Mouse (Mus musculus): Measurements from ENCODE around the gene Cacna1g. TPM values are rescaled to one million over a fixed set of nuclear protein-coding genes. Genes with fewer than 3 reads are reported as not detected.

Gene Cacna1g
- total and polyA plus RNA-seq, 2 experiments from 2014 or later = 10.4 to 90.3 TPM

DNA sequence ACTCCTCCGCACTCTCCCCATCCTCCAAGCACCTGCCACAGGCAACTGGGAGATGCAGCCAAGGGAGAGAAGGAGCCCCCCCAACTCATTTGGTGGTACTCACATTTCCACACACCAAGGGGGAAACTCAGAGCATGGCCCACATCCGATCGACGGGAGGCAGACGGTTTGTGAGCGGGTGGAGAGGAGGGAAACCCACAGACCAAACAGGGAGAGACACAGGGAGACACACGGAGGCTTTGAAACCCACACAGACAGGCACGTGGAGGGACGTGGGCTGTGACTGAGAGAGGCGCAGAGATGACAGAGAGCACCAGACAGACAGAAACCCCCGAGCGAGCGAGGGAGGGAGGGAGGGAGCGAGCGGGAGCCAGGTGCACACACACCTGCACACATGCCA, 49.6 kb downstream of the Cacna1g start:
- no peak for TF ChIP-seq CTCF (IDR thresholded peaks at IDR 0.05; ENCODE audit: low read depth)
- H3K27me3 ChIP-seq (ENCODE audit: insufficient read depth, low read length) = no peaks in the 10 kb centered on the region
- no peak for ATAC-seq
- no peak overlapping the region for H3K4me2 ChIP-seq (ENCODE audit: low read depth, low read length)
- H3K9ac ChIP-seq (replicated peaks; ENCODE audit: low read length) = no peak overlapping the region
- H3K36me3 ChIP-seq (ENCODE audit: insufficient read depth, low read length) = no peaks in the 10 kb centered on the region
- peaks cover 27% of the 10 kb centered on the region for H3K4me1 ChIP-seq (ENCODE audit: insufficient read depth, low read length)
- H3K27ac ChIP-seq = no peak overlapping the region
- no peaks in the 10 kb centered on the region for H3K9me3 ChIP-seq (ENCODE audit: low read length)
- DNase-seq (ENCODE audit: low spot score) = no peak
- H3K4me3 ChIP-seq (ENCODE audit: low read length) = no peak overlapping the region
- 47% methylated on average over 15 of the region's 15 CpGs for WGBS

DNA sequence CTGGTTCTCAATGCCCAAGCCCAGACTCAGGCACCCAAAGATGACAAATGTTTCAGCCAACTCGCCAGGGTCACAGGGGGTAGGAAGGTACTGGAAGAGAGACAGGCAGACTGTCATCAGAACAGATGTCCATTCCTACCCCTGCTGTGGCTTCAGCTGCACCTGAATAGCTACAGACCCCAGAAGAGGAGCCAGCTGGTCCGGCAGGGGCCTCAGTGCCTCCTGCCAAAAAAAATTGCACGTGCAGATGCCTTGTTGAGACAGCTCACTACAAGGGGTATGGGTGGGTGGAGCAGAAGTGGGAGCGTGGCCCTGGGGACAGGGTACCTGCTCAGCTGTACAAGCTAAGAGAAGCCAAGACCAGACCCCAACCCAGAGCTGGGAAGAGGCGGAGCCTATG, 50.1 kb downstream of the Cacna1g start:
- Histone ChIP-seq H3K9me3 (ENCODE audit: low read length) (no peaks in the 10 kb centered on the region), H3K9ac (replicated peaks; ENCODE audit: low read length) (no peak overlapping the region), H3K36me3 (ENCODE audit: insufficient read depth, low read length) (no peaks in the 10 kb centered on the region), H3K27me3 (ENCODE audit: insufficient read depth, low read length) (no peaks in the 10 kb centered on the region), H3K4me3 (ENCODE audit: low read length) (no peak overlapping the region), H3K27ac (peak overlapping the region; percentile 32; the same call in 1 of the 2 replicates), H3K4me2 (ENCODE audit: low read depth, low read length) (no peak overlapping the region), H3K4me1 (ENCODE audit: insufficient read depth, low read length) (peaks cover 24% of the 10 kb centered on the region)
- TF ChIP-seq CTCF (IDR thresholded peaks at IDR 0.05; ENCODE audit: low read depth) = no peak
- WGBS = 49% methylated on average over 5 of the region's 5 CpGs
- ATAC-seq (0 out of 2 replicates have a peak, but pooled peaks have one; percentile 16), DNase-seq (ENCODE audit: low spot score) (peak; percentile 64)

DNA sequence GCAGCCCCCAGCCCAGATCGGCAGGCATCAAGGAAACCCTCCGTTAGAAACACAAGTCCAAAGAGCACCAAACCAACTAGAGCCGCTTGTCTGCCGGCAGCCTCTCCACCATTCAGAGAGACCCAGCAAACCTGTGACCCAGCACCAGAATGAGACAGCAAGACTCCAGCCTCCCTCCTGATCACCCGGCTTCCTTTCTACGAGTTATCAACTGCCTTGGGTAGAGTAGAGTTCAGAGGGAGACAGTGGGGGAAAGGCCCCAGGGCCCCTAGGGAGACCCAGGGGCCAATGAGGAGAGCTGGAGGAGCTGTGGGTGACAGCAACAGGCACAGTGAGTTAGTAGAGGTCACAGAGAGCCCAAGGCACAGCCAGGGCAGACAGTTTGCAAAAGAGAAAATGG, 53.0 kb downstream of the Cacna1g start:
- Histone ChIP-seq H3K27ac (no peak overlapping the region), H3K9ac (replicated peaks; ENCODE audit: low read length) (no peak overlapping the region), H3K4me1 (ENCODE audit: insufficient read depth, low read length) (peaks cover 11% of the 10 kb centered on the region; the same call in 1 of the 2 replicates), H3K4me2 (ENCODE audit: low read depth, low read length) (no peak overlapping the region), H3K36me3 (ENCODE audit: insufficient read depth, low read length) (peaks cover 9% of the 10 kb centered on the region; the same call in 1 of the 2 replicates), H3K4me3 (ENCODE audit: low read length) (no peak overlapping the region), H3K27me3 (ENCODE audit: insufficient read depth, low read length) (no peaks in the 10 kb centered on the region), H3K9me3 (ENCODE audit: low read length) (no peaks in the 10 kb centered on the region)
- DNase-seq (ENCODE audit: low spot score) (no peak), ATAC-seq (no peak)
- WGBS = 66% methylated on average over 6 of the region's 6 CpGs
- TF ChIP-seq CTCF (IDR thresholded peaks at IDR 0.05; ENCODE audit: low read depth) = no peak

DNA sequence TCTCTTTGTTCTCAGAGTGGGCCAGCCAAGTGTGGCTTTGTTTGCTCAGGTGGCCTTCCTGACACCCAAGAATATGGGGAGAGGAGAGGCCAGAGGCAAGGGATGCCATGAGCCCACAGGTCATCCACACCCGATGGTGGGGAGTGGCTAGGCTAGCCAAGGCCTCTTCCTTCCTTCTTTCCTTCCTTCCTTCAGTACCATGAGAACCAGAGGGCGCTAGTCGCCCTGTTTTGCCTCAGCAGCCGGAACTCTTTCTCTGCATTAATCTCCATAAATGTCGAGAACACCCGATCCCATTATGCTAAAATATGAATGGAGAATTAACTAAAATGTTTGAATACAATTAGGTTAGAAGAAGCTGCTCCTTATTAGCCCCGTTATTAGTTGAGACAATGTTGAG, 53.7 kb downstream of the Cacna1g start:
- H3K4me1 ChIP-seq (ENCODE audit: insufficient read depth, low read length) = peaks cover 11% of the 10 kb centered on the region; the same call in 1 of the 2 replicates
- peak; percentile 79 for DNase-seq (ENCODE audit: low spot score)
- no peaks in the 10 kb centered on the region for H3K27me3 ChIP-seq (ENCODE audit: insufficient read depth, low read length)
- no peaks in the 10 kb centered on the region for H3K9me3 ChIP-seq (ENCODE audit: low read length)
- no peak for ATAC-seq
- H3K4me2 ChIP-seq (ENCODE audit: low read depth, low read length) = no peak overlapping the region
- peak; percentile 78 for TF ChIP-seq CTCF (IDR thresholded peaks at IDR 0.05; ENCODE audit: low read depth)
- 31% methylated on average over 7 of the region's 7 CpGs for WGBS
- no peak overlapping the region for H3K9ac ChIP-seq (replicated peaks; ENCODE audit: low read length)
- H3K4me3 ChIP-seq (ENCODE audit: low read length) = no peak overlapping the region
- no peak overlapping the region for H3K27ac ChIP-seq
- peaks cover 11% of the 10 kb centered on the region; the same call in 1 of the 2 replicates for H3K36me3 ChIP-seq (ENCODE audit: insufficient read depth, low read length)

DNA sequence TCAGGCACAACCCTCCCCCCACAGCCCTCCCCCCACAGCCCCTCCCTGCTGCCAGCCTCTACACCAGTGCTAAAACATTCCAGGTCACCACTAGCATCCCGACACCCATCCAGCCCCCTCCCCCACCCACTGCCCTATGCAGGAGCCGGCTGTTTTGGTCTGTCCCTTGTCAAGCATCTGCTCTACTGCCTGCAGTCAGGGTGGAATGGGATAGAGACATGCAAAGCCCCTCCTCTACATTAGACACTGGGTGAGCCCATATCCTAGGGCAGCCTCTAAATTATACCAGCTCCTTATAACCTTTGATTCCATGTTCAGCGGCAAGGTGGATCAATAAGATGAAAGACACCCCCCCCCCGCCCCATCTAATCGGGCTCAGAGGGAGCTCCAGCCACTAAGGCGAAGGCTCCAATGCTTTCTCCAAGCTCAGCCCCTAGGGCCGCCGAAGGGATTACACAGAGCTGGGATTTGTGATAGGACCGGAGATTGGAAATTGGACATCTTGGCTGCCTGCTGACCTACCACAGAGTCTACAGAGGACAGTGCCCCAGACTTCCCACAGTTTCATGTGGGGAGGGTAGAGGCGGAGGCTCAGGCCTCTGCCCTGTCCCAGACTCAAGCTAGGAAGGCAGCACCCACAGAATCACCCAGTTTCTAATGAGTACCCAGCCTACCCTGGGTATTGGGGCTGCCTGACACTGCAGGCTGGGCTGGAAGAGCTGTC, 54.8 kb downstream of the Cacna1g start:
- H3K36me3 ChIP-seq (ENCODE audit: insufficient read depth, low read length) = peaks cover 11% of the 10 kb centered on the region; the same call in 1 of the 2 replicates
- peaks cover 16% of the 10 kb centered on the region for H3K4me1 ChIP-seq (ENCODE audit: insufficient read depth, low read length)
- no peak for ATAC-seq
- no peak overlapping the region for H3K4me3 ChIP-seq (ENCODE audit: low read length)
- H3K9me3 ChIP-seq (ENCODE audit: low read length) = no peaks in the 10 kb centered on the region
- no peak for TF ChIP-seq CTCF (IDR thresholded peaks at IDR 0.05; ENCODE audit: low read depth)
- no peaks in the 10 kb centered on the region for H3K27me3 ChIP-seq (ENCODE audit: insufficient read depth, low read length)
- H3K27ac ChIP-seq = no peak overlapping the region
- no peak overlapping the region for H3K4me2 ChIP-seq (ENCODE audit: low read depth, low read length)
- WGBS = 56% methylated on average over 10 of the region's 10 CpGs
- DNase-seq (ENCODE audit: low spot score) = no peak
- no peak overlapping the region for H3K9ac ChIP-seq (replicated peaks; ENCODE audit: low read length)

DNA sequence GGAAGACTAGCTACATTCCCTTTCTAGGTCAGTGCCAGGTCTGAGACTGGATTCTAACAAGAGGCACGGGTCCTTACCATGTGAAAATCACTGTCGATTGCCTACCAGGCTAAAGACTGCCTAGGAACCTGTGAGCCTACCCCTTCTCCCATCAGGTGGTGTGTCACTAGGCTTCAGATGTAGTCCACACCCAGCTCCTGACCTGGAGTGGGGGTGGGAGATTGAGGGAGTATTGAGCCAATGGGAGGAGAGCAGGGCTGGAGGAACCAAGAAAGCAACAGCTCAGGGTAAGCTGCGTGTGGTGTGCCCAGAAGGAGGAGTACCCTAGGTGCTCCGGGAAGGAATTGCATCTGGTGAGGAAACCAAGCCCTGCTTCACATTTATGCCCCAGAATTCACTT, 60.0 kb downstream of the Cacna1g start:
- no peak overlapping the region for H3K4me3 ChIP-seq (ENCODE audit: low read length)
- ATAC-seq = peak; percentile 27
- 28% methylated on average over 4 of the region's 4 CpGs for WGBS
- no peak for TF ChIP-seq CTCF (IDR thresholded peaks at IDR 0.05; ENCODE audit: low read depth)
- H3K9ac ChIP-seq (replicated peaks; ENCODE audit: low read length) = 0 out of 2 replicates have a peak overlapping the region, but pooled peaks have one; percentile 31
- H3K36me3 ChIP-seq (ENCODE audit: insufficient read depth, low read length) = peaks cover 11% of the 10 kb centered on the region; the same call in 1 of the 2 replicates
- peak overlapping the region; percentile 29; the same call in 1 of the 2 replicates for H3K4me2 ChIP-seq (ENCODE audit: low read depth, low read length)
- no peaks in the 10 kb centered on the region for H3K27me3 ChIP-seq (ENCODE audit: insufficient read depth, low read length)
- no peak for DNase-seq (ENCODE audit: low spot score)
- H3K9me3 ChIP-seq (ENCODE audit: low read length) = no peaks in the 10 kb centered on the region
- H3K4me1 ChIP-seq (ENCODE audit: insufficient read depth, low read length) = peaks cover 18% of the 10 kb centered on the region
- H3K27ac ChIP-seq = peak overlapping the region; percentile 56; the same call in 1 of the 2 replicates

DNA sequence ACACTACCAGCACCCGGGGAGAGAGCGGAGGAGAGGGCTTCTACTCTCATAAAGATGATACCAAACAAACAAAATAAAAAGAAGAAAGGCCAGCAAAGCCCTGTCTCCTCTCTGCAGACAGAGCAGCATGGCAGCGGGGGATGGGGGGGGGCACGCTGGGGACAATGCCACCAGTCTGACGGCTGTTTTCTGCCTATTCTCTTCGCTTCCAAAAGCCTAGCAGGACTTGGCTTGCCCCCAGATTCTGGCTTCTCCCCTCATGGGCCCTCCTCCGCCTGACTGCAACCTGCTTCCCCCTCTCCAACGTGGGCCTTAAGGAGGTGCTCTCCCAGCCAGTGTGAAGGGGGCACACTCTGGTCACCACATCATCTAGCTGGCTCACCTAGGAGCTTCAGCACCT, 60.5 kb downstream of the Cacna1g start:
- ATAC-seq (peak; percentile 56), DNase-seq (ENCODE audit: low spot score) (peak; percentile 80)
- Histone ChIP-seq H3K36me3 (ENCODE audit: insufficient read depth, low read length) (peaks cover 10% of the 10 kb centered on the region; the same call in 1 of the 2 replicates), H3K9ac (replicated peaks; ENCODE audit: low read length) (peak overlapping the region; percentile 31; the same call in 1 of the 2 replicates), H3K4me2 (ENCODE audit: low read depth, low read length) (peak overlapping the region; percentile 29), H3K27me3 (ENCODE audit: insufficient read depth, low read length) (no peaks in the 10 kb centered on the region), H3K4me1 (ENCODE audit: insufficient read depth, low read length) (peaks cover 18% of the 10 kb centered on the region), H3K27ac (peak overlapping the region; percentile 56), H3K9me3 (ENCODE audit: low read length) (no peaks in the 10 kb centered on the region), H3K4me3 (ENCODE audit: low read length) (no peak overlapping the region)
- 12% methylated on average over 8 of the region's 8 CpGs for WGBS
- TF ChIP-seq CTCF (IDR thresholded peaks at IDR 0.05; ENCODE audit: low read depth) = no peak

Data from hindbrain, postnatal 0 days (tissue).